Mouse (Mus musculus): Measurements from ENCODE around the gene Rtl1. TPM values are rescaled to one million over a fixed set of nuclear protein-coding genes. Genes with fewer than 3 reads are reported as not detected.

The Rtl1 gene
- polyA plus RNA-seq, 1 experiment from 2014 or later = 1.2 TPM

DNA sequence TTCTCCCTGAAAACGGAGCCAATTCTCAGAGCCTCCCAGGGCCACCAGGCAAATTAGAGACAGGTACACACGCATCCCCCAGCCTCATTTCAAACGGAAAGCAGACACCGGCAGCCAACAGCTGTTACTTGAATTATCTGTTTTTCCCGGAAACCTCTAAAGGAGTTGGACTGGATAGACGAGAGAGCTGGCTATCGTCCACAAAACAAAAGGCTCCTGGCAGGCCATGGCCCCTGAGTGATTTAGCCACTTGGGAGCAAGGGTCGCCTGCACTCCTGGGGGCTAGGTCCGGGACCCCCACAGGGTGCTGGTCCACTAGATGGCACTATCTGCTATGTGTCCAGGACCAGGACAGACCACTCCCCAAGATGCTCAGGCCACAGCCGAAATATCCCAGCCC, 14.3 kb upstream of the Rtl1 start:
- Histone ChIP-seq H3K36me3 (ENCODE audit: control insufficient read depth, insufficient read depth, low read length) (peaks cover 22% of the 10 kb centered on the region), H3K9me3 (ENCODE audit: control insufficient read depth, low read length) (peaks cover 13% of the 10 kb centered on the region; the same call in 1 of the 2 replicates), H3K9ac (ENCODE audit: low read length) (no peak overlapping the region), H3K4me3 (ENCODE audit: low read depth, low read length) (no peak overlapping the region), H3K27ac (ENCODE audit: low read depth, low read length) (no peak overlapping the region), H3K4me2 (ENCODE audit: low read depth, low read length, severe bottlenecking) (no peak overlapping the region), H3K27me3 (ENCODE audit: control insufficient read depth, insufficient read depth, low read length) (no peaks in the 10 kb centered on the region), H3K4me1 (replicated peaks; ENCODE audit: control insufficient read depth, insufficient read depth, low read length) (peaks cover 4% of the 10 kb centered on the region)
- ATAC-seq (replicated peaks; ENCODE audit: low FRiP score) (no peak), DNase-seq (ENCODE audit: low spot score) (no peak)
- WGBS = 52% methylated on average over 10 of the region's 10 CpGs

GRCm38 (mm10) chr12:109612392-109613385, 12.6 kb upstream of the Rtl1 start:
- WGBS = 51% methylated on average over 29 of the region's 34 CpGs
- DNase-seq (ENCODE audit: low spot score) (peak; percentile 68), ATAC-seq (replicated peaks; ENCODE audit: low FRiP score) (no peak)
- no peak overlapping the region for H3K27ac ChIP-seq (ENCODE audit: low read depth, low read length)
- H3K27me3 ChIP-seq (ENCODE audit: control insufficient read depth, insufficient read depth, low read length) = no peaks in the 10 kb centered on the region
- H3K36me3 ChIP-seq (ENCODE audit: control insufficient read depth, insufficient read depth, low read length) = peaks cover 24% of the 10 kb centered on the region
- H3K9me3 ChIP-seq (ENCODE audit: control insufficient read depth, low read length) = peaks cover 13% of the 10 kb centered on the region; the same call in 1 of the 2 replicates
- H3K4me3 ChIP-seq (ENCODE audit: low read depth, low read length) = peak overlapping the region; percentile 29
- H3K4me1 ChIP-seq (replicated peaks; ENCODE audit: control insufficient read depth, insufficient read depth, low read length) = peaks cover 5% of the 10 kb centered on the region; the same call in 1 of the 2 replicates
- H3K4me2 ChIP-seq (ENCODE audit: low read depth, low read length, severe bottlenecking) = peak overlapping the region; percentile 54
- peak overlapping the region; percentile 44; the same call in 1 of the 2 replicates for H3K9ac ChIP-seq (ENCODE audit: low read length)

DNA sequence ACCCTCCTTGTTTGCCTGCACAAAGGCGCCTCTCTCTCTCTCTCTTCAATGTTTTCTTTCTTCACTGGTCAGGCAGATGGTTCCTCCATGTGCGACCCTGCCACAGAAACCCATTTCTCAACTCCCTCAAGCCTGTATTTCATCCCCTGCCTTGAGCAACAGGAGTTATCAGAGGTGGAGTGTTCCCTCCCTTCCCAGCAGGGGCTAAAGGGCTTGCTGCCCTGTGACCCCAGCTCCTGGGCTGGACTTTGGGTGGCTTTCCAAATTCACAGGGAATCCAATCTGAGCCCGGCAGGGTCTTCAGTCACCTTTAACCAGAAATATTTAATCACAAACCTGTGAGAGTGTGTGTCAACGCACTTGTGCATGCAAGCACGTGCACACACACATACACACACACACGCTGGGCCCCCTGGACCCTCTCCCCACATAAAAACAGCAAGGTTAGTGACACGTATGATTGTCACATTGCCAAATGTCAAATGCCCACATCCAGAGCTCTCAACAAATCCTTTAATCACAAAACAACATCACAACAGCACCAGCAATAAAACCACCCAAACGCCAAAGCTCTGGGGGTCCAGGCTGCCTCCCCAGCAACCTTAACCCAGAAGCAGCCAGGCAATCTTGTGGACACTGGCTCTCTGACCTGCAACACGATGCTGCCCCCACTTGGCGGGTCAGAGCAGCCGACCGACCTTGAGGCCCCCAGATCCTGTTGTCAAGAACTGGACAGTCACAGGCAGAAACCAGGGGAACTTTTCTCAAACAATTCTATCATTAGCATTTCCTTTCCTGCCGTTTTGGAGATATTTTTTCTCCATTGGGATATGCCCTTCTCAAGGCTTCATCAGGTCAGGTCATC, 8.7 kb upstream of the Rtl1 start:
- Histone ChIP-seq H3K27me3 (ENCODE audit: control insufficient read depth, insufficient read depth, low read length) (no peaks in the 10 kb centered on the region), H3K27ac (ENCODE audit: low read depth, low read length) (peak overlapping the region; percentile 8; the same call in 1 of the 2 replicates), H3K9me3 (ENCODE audit: control insufficient read depth, low read length) (peaks cover 13% of the 10 kb centered on the region; the same call in 1 of the 2 replicates), H3K4me3 (ENCODE audit: low read depth, low read length) (no peak overlapping the region), H3K9ac (ENCODE audit: low read length) (no peak overlapping the region), H3K4me2 (ENCODE audit: low read depth, low read length, severe bottlenecking) (no peak overlapping the region), H3K36me3 (ENCODE audit: control insufficient read depth, insufficient read depth, low read length) (peaks cover 24% of the 10 kb centered on the region), H3K4me1 (replicated peaks; ENCODE audit: control insufficient read depth, insufficient read depth, low read length) (peaks cover 23% of the 10 kb centered on the region; the same call in 1 of the 2 replicates)
- ATAC-seq (replicated peaks; ENCODE audit: low FRiP score) (no peak), DNase-seq (ENCODE audit: low spot score) (peak; percentile 61)
- whole genome bisulfite sequencing = 52% methylated on average over 13 of the region's 13 CpGs

DNA sequence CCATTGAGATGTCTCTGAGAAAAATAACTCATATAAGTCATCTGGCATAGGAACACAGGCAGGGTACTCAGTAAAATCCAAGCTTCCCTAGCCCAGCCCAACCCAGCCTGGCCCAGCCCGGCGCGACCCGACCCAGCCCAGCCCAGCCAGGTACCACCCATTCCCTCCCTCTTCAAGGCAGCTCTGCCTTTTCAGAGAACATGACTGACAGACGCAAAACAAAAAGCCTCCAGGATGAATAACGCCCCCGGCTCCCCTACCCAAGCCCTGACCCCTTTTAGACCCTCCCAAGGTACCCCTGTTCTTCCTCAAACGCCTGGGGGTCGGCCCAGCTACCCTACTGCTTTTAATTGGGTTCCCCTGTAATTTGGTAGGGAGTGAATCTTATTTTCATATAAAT, 7.8 kb upstream of the Rtl1 start:
- peak; percentile 56 for DNase-seq (ENCODE audit: low spot score)
- H3K4me1 ChIP-seq (replicated peaks; ENCODE audit: control insufficient read depth, insufficient read depth, low read length) = peaks cover 23% of the 10 kb centered on the region; the same call in 1 of the 2 replicates

GRCm38 (mm10) chr12:109607191-109607590, 7.1 kb upstream of the Rtl1 start:
- peak; percentile 51 for DNase-seq (ENCODE audit: low spot score)
- no peak overlapping the region for H3K4me3 ChIP-seq (ENCODE audit: low read depth, low read length)
- H3K9ac ChIP-seq (ENCODE audit: low read length) = no peak overlapping the region
- H3K27ac ChIP-seq (ENCODE audit: low read depth, low read length) = no peak overlapping the region
- 35% methylated on average over 9 of the region's 9 CpGs for WGBS
- H3K4me2 ChIP-seq (ENCODE audit: low read depth, low read length, severe bottlenecking) = no peak overlapping the region
- peaks cover 24% of the 10 kb centered on the region for H3K36me3 ChIP-seq (ENCODE audit: control insufficient read depth, insufficient read depth, low read length)
- no peak for ATAC-seq (replicated peaks; ENCODE audit: low FRiP score)
- H3K27me3 ChIP-seq (ENCODE audit: control insufficient read depth, insufficient read depth, low read length) = no peaks in the 10 kb centered on the region
- H3K4me1 ChIP-seq (replicated peaks; ENCODE audit: control insufficient read depth, insufficient read depth, low read length) = peaks cover 23% of the 10 kb centered on the region; the same call in 1 of the 2 replicates
- peaks cover 13% of the 10 kb centered on the region; the same call in 1 of the 2 replicates for H3K9me3 ChIP-seq (ENCODE audit: control insufficient read depth, low read length)

More for the DNA sequence above, 7.8 kb upstream of the Rtl1 start:
- Histone ChIP-seq H3K4me2 (ENCODE audit: low read depth, low read length, severe bottlenecking) (no peak overlapping the region), H3K36me3 (ENCODE audit: control insufficient read depth, insufficient read depth, low read length) (peaks cover 24% of the 10 kb centered on the region), H3K4me3 (ENCODE audit: low read depth, low read length) (no peak overlapping the region), H3K9ac (ENCODE audit: low read length) (no peak overlapping the region), H3K9me3 (ENCODE audit: control insufficient read depth, low read length) (peaks cover 13% of the 10 kb centered on the region; the same call in 1 of the 2 replicates), H3K27ac (ENCODE audit: low read depth, low read length) (no peak overlapping the region), H3K27me3 (ENCODE audit: control insufficient read depth, insufficient read depth, low read length) (no peaks in the 10 kb centered on the region)
- 40% methylated on average over 9 of the region's 9 CpGs for WGBS
- no peak; the same call in 1 of the 2 replicates for ATAC-seq (replicated peaks; ENCODE audit: low FRiP score)

DNA sequence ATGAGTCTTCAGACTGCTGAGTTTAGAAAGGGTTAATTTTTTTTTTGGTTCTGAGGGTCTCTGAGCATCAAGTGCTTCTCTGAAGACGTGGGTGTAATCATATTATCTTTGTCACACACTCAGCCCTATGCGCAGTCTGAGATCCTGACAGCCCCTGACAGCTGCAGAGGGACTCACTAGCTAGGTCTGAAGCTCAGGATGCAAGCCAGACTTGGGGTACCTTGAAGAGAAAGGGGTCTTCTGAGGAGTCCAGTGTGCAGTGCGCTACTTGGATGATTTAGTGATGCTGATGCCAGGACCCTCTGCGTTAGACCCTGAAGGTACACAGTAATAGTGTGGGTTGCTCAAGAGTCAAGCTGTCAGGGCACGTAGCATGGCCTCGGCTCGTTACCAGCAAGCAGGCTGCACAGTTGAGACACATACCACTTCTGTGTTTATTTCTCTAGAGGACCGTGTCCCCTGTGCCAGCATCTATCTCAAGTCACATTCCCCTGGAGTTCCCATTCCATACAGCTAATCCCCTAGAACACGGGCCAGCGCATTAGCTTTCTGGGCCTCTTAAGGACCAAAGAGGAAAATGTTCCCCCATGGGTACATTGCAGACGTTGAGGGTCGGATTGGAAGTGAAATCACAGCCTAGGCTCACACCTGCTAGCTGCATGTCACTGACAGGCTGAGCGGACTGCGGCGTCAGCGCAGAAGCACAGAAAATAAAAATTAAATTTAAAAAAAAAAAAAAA, 5.0 kb upstream of the Rtl1 start:
- peaks cover 6% of the 10 kb centered on the region; the same call in 1 of the 2 replicates for H3K9me3 ChIP-seq (ENCODE audit: control insufficient read depth, low read length)
- H3K36me3 ChIP-seq (ENCODE audit: control insufficient read depth, insufficient read depth, low read length) = peaks cover 9% of the 10 kb centered on the region
- ATAC-seq (replicated peaks; ENCODE audit: low FRiP score) = no peak
- no peak overlapping the region for H3K4me2 ChIP-seq (ENCODE audit: low read depth, low read length, severe bottlenecking)
- peaks cover 23% of the 10 kb centered on the region; the same call in 1 of the 2 replicates for H3K4me1 ChIP-seq (replicated peaks; ENCODE audit: control insufficient read depth, insufficient read depth, low read length)
- H3K4me3 ChIP-seq (ENCODE audit: low read depth, low read length) = no peak overlapping the region
- no peak overlapping the region for H3K27ac ChIP-seq (ENCODE audit: low read depth, low read length)
- H3K9ac ChIP-seq (ENCODE audit: low read length) = no peak overlapping the region; the same call in 1 of the 2 replicates
- no peaks in the 10 kb centered on the region for H3K27me3 ChIP-seq (ENCODE audit: control insufficient read depth, insufficient read depth, low read length)
- WGBS = 64% methylated on average over 16 of the region's 16 CpGs
- peak; percentile 45 for DNase-seq (ENCODE audit: low spot score)

- no peak overlapping the region for H3K27ac ChIP-seq (ENCODE audit: low read depth, low read length)
- H3K4me1 ChIP-seq (replicated peaks; ENCODE audit: control insufficient read depth, insufficient read depth, low read length) = 0 out of 2 replicates have a peak, but pooled peaks cover 2% of the 10 kb centered on the region
- ATAC-seq (replicated peaks; ENCODE audit: low FRiP score) (no peak), DNase-seq (ENCODE audit: low spot score) (no peak)
- no peaks in the 10 kb centered on the region for H3K9me3 ChIP-seq (ENCODE audit: control insufficient read depth, low read length)
- WGBS = 84% methylated on average over 12 of the region's 12 CpGs
- H3K27me3 ChIP-seq (ENCODE audit: control insufficient read depth, insufficient read depth, low read length) = no peaks in the 10 kb centered on the region
- H3K4me2 ChIP-seq (ENCODE audit: low read depth, low read length, severe bottlenecking) = no peak overlapping the region
- peaks cover 2% of the 10 kb centered on the region; the same call in 1 of the 2 replicates for H3K36me3 ChIP-seq (ENCODE audit: control insufficient read depth, insufficient read depth, low read length)
- no peak overlapping the region for H3K4me3 ChIP-seq (ENCODE audit: low read depth, low read length)
- H3K9ac ChIP-seq (ENCODE audit: low read length) = no peak overlapping the region
Measured at GRCm38 (mm10) chr12:109598551-109599250, 1.4 kb downstream of the Rtl1 start.

Measured in forebrain, embryonic 11.5 days (tissue).